Mouse (Mus musculus) brain, embryonic 18.5 days (tissue): ENCODE measurements around the gene Pcdh9.
A peak's percentile ranks its signal among the peaks of the same experiment; 100 is the strongest.

Experiments used
- DNase-seq: peaks from one replicate; pipeline ENCODE4 v3.0.0-alpha.2; 2012; ENCODE audit warnings: low read depth, low spot score

Pcdh9 gene

DNA sequence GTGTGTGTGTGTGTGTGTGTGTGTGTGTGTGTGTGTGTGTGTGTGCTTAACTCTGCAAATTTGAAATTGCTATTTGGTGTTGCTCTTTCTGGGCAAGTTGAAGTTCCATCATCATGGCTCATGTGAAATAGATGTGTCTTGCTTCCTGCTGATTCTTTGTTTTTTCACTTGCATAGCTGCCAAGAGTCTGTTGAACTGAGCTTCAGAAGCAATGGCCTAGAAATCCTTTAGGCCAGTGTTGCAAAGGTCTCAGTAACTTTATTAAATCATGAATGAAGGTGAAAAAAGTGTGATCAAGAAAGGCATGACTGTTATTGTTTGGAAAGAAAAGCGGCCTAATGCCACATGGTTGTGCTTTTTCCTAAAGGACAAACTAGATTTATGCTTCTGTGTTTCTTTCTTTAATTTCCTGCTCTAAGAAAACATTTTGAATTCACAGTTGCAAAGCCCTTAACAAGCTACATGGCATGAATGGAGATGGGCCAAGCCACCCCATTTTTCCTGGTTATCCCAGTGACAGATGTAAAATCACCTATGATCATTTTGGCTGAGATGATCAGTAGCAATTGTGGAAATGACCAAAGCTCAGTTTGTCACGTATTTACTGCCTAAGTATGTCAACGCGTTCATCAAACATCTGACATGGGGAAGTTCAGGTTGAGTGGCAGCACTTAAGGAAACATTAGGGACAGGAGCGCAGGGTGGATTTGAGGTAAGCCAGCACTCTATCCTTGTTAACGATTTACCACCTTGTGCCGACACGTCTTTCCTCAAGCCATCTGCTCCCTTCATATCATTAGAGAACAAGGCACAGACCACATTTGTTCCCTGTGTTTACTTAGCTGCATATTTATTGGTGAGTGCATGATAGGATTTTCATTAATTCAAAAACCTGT, 850.9 kb downstream of the Pcdh9 start:
- peak; percentile 26 for DNase-seq

DNA sequence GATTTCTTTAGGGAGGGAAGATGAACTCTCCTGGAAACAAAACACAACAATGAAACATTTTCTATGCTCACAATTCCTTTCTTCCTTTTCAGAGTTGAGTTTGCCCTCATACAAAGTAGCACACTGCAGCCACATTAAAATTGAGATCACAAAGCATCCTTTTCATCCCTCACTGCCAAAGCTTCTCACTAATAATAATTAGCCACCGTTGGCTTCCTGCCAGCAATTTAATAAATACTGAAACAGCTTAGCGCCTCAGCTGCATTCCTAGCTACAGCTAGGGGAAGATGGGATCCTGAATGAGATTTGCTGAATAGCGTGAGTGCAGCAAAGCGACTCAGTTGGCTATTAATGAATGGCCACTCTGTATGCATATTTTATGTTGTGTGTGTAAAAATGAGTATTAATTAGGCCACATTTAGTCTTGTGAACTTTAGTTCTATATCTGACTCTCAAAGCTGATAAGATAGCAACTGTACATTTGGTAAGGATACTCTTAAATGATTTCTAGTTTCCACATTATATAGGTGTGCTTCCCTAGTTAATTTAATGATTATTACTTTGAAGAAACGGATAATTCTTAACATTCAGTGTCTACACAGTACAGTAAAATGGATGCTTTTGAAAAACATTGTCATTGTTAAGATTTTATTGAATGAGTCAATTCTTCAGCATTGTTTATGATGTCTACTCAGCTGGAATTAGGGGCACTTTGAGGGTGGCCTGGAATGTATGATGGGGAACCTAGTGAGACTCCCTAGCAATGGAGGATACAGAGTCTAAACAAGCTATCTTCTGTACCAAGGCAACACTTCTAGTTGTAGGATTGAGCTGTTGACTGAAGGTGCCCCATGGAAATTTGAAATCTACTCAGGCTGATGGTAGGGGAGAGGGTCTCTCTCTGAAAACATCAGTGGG, 881.1 kb downstream of the Pcdh9 start:
- DNase-seq, result peak; percentile 71
